Mouse (Mus musculus) c-Kit-negative CD71-positive TER-119-positive erythroid progenitor cells, embryonic 14.5 days (primary cell): ENCODE data around the gene Atp2c1.

Experiments
- DNase-seq: peaks from one replicate; pipeline ENCODE4 v3.0.0-alpha.2; 2013; ENCODE audit warnings: low read depth, low spot score

Gene Atp2c1

GRCm38 (mm10) chr9:105527219-105527618 is at the start of gene Atp2c1:
TSS of gene Atp2c1 (minus strand) at chr9:105527319.
- no peak for DNase-seq

- no peak for DNase-seq
Observed at GRCm38 (mm10) chr9:105557452-105557851, 30.3 kb upstream of the Atp2c1 start.

- no peak for DNase-seq
Observed at GRCm38 (mm10) chr9:105556141-105556735, 29.1 kb upstream of the Atp2c1 start.

- DNase-seq, result no peak
Observed at GRCm38 (mm10) chr9:105554439-105554807, 27.3 kb upstream of the Atp2c1 start.

- DNase-seq, result no peak
Observed at GRCm38 (mm10) chr9:105553629-105554438, 26.7 kb upstream of the Atp2c1 start.

- DNase-seq, result no peak
Observed at GRCm38 (mm10) chr9:105551407-105551806, 24.3 kb upstream of the Atp2c1 start.

GRCm38 (mm10) chr9:105549096-105549495 is 22.0 kb upstream of the Atp2c1 start:
- no peak for DNase-seq

- no peak for DNase-seq
Observed at GRCm38 (mm10) chr9:105544013-105544750, 17.1 kb upstream of the Atp2c1 start.

GRCm38 (mm10) chr9:105537473-105537872 is 10.4 kb upstream of the Atp2c1 start:
- no peak for DNase-seq

- DNase-seq, result no peak
Observed at GRCm38 (mm10) chr9:105536877-105537276, 9.8 kb upstream of the Atp2c1 start.

- DNase-seq, result no peak
Observed at GRCm38 (mm10) chr9:105525355-105525754, 1.8 kb downstream of the Atp2c1 start.

- DNase-seq, result no peak
Observed at GRCm38 (mm10) chr9:105523038-105523437, 4.1 kb downstream of the Atp2c1 start.

GRCm38 (mm10) chr9:105522063-105522462 is 5.1 kb downstream of the Atp2c1 start:
- DNase-seq, result no peak

GRCm38 (mm10) chr9:105520776-105521552 is 6.2 kb downstream of the Atp2c1 start:
- DNase-seq, result peak; percentile 11

GRCm38 (mm10) chr9:105519278-105519883 is 7.7 kb downstream of the Atp2c1 start:
- no peak for DNase-seq

GRCm38 (mm10) chr9:105503690-105504089 is 23.4 kb downstream of the Atp2c1 start:
- DNase-seq, result no peak

- DNase-seq, result no peak
Observed at GRCm38 (mm10) chr9:105502389-105502788, 24.7 kb downstream of the Atp2c1 start.

GRCm38 (mm10) chr9:105495316-105496174 is 31.6 kb downstream of the Atp2c1 start:
- peak; percentile 60 for DNase-seq

GRCm38 (mm10) chr9:105494553-105495315 is 32.4 kb downstream of the Atp2c1 start:
- peak; percentile 85 for DNase-seq

- DNase-seq, result no peak
Observed at GRCm38 (mm10) chr9:105492744-105493143, 34.4 kb downstream of the Atp2c1 start.
